Mouse (Mus musculus): ENCODE results near the gene Rarres2.
A peak's percentile ranks its signal among the peaks of the same experiment; 100 is the strongest.
"Not testable (repeated sequence)": the region's sequence is repeated elsewhere in the genome, so short reads cannot be mapped to it uniquely, and the experiment has no call there.

Rarres2 gene

DNA sequence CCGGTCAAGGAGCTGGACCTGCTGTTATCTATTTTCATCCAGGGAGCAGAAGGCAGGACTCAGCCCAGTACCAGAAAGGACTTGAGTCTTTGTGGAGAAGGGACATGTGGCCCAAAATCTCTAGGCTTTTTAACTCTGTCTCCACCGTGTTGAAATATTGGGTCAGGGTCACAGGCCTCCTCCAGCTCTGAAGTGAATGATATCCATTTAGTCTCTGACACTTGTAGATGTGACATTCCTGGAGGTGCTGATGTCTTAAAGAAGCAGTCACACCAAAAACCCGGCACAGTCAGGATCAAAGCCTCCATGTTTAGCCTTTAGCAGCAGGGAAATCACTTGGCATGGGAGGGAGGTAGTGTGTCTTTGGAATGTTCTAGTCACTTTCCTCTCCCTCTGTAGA lies 31.9 kb downstream of the Rarres2 start:
- DNase-seq (ENCODE audit: low spot score): no peak

DNA sequence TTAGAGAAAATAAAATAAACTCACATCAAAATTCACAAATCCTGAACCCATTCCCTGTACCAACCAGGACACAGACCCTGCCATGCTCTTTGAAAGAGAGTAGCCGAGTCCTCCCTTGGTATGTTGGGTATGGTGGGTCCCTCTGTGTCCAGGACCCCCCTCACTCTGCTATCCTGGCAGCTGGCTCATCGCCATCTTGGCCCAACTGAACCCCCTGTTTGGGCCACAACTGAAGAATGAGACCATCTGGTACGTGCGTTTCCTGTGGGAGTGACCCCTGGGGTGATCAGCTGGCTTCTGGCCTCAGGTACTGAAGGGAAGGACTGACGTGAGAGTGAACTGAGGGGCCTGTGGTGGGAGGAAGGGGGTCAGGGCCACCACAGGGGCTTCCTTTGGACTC lies 32.7 kb downstream of the Rarres2 start:
- no peak for DNase-seq (ENCODE audit: low spot score)

DNA sequence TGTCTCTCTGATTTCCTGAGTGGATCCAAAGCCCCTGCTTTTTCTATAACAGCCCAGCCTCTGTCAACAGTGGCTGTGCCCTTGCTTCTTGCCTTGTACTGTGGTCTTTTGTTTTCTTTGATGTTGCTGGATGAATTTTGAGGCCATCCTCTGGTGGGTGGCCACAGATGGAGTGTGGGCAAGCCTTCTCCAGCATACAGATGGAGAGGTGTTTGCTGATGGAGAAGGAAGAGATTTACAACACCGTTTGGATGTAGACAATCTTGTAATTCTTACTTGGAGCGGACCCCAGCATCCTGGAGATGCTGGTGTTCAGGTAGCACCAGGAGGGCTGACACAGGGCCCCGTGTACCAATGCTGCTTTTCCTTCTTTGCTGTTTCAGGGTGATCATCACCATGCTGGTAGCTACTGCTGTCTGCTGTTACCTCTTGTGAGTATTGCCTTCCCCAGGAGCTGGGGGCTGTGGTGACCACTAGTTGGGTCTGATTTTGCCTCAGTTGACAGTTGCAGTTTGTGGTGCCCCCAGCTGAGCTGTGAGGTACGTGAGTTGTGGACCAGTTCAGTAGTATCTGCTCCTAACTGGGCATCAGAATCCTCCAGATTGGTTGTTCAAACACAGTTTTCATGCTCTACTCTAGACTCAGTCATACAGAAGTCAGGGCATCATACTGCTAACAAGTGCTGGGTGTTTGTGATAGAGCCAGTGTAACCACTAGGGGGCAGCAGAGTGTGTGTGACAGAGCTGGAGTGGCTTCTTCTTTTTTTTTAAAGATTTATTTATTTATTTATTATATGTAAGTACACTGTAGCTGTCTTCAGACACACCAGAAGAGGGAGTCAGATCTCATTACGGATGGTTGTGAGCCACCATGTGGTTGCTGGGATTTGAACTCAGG lies 33.5 kb downstream of the Rarres2 start:
- peak; percentile 88 for DNase-seq (ENCODE audit: low spot score)

DNA sequence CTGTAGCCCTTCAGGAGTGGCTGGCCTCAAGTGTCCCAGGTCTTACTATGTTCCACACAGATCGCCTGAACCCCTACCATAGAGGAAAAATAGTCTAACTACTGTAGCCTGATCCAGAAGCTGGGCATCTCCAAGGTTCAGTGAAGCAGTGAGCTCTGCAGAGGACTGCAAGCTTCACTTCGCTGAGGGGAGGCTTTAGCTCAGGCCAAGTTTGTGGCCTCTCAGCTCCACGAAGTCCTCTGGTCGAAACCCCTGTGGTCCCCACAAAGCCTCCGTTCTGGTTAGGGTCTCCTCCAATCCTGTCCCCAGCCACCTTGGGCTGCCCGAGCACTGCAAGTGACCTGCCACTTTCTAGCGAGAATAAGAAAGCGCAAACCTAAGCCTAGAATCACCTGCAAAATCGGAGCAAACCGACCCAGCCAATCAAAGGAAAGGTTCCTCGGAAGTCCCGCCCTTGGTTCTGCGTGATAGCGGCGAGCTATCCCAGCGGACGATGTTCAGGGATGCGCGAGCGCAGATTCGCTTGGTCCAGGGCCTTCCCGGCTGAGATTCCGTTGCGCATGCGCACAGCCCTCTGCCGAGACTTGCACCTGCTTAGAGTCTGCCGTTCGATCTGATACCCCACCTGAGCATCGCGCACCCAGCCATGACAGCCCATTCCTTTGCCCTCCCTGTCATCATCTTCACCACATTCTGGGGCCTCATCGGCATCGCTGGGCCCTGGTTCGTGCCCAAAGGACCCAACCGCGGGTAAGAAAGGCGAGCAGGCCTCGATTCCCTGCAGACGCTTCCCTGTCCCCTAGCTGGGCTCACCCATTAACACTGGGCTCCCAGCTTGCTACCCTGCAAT lies 35.3 kb downstream of the Rarres2 start, which contains the start of gene Atp6v0e2:
TSS of gene Atp6v0e2 (plus strand) at position 511 of the 850 bp plus-strand sequence.
- DNase-seq (ENCODE audit: low spot score): peak; percentile 73

DNA sequence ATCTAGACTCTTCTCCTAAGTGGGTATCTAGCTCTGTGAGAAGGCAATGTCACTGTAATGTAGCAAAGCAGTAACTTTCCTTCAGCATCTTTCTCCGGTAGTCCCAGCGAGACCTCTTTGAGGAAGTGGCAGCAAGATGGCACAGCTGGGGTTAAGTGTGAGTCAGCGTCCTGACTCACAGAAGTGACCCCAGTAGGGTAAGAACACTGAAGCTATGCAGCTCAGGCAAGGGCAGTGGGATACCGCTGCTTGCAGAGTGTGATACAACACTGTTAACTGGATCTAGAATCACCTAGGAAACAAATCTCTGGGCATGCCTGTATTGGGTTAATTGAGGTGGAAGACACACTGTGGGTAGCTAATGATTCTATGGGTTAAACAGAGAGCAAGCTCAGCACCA lies 36.5 kb downstream of the Rarres2 start:
- DNase-seq (ENCODE audit: low spot score): no peak

DNA sequence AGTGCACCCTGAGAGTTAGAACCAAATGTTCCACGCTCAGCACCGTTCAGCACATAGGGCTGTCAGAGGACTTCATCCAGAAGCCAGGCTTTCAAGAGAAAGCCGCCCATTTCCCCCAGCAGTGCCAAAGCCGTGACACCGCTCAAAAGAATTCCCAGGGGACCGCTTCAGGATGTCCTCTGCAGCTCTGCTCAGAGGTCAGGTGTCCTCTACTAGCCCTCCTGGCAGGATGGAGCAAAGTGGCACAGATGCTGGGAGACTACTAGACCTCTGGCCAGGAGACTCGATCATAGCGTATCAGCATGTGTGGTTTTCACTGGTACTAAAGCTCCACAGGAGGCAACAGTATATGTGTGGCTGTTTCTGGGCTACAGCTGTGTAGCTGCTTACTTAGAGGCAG lies 37.7 kb downstream of the Rarres2 start:
- no peak for DNase-seq (ENCODE audit: low spot score)

DNA sequence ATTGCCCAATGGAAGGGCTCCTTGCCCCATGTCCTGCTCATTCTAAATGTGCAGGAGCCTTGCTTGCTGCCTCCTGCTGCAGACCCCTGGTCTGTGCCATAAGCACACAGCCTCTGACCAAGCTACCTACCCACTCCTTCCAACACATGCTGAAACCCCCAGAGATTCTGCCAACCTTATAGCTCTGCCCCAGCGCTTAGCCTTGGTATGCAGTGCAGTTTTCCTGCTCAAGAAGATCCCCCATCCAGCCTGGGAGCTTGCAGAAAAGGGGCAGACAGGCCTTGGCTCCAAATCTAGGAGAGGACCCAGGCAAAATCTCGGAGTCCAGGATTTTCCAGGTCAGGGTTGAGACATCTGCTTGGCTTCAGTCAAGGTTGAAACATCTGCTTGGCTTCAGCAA lies 39.1 kb downstream of the Rarres2 start:
- no peak for DNase-seq (ENCODE audit: low spot score)

DNA sequence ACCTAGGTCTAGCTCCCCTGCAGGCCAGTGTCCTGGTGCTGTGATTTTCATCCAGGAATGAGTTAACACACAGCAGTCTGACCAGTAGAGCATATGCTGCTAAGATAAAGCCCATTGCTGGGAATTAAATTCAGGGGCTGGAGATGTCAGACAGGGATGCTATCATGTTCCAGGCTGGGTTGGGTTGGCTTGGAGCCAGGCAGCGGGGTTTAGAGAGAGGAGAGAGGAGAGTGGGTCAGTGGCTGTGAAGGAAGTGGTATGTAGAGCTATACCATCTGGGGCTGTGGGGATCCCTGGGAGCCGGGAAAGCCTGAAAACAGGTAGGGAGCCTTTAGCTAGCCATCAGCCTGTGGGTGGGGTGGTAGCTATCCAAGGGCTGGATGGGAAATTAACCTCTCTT lies 41.7 kb downstream of the Rarres2 start:
- DNase-seq (ENCODE audit: low spot score): no peak

DNA sequence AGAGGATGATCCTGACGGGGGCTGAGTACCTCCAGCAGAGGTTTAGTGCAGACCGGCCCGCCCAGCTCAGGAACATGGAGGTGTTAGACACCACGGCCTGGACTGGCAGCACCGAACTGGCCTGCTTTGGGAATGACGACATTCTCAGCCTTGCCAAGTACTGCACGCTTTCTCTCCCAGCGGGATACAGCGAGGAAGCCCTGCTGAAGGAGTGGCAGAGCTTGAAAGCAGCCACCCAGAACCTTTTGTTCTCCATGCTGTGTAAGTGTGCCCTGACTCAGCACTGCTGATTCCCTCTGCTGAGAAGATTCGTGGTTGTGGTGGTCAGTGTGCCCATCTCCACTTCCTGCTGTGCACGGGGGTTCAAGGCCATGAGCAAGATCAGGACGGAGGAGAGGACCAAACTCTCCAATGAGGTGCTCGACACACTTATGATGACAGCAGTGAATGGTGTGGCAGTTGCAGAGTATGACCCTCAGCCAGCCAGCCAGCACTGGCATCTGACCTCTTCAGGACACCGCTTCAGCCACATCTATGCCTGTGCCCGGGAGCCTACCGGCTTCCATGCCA lies 42.6 kb downstream of the Rarres2 start:
- no peak for DNase-seq (ENCODE audit: low spot score)

DNA sequence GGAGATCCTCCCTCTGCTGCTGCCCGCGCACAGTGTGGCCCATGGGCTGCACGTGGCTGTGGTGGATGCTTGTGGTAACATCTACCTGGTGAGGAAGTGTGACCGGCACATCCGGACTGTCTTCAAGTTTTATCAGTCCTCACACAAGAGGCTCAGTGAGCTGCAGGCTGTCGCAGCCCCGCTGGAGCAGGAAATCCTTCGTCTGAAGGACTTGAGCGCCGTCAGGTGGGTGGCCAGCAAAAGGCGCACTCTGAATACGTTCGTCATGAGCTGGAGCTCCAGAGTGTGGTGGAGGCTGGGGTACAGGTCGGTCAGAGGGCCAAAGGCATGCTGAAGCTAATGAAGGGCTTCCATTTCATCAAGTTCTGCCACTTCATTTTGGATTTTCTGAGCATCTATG lies 43.3 kb downstream of the Rarres2 start:
- no peak for DNase-seq (ENCODE audit: low spot score)

DNA sequence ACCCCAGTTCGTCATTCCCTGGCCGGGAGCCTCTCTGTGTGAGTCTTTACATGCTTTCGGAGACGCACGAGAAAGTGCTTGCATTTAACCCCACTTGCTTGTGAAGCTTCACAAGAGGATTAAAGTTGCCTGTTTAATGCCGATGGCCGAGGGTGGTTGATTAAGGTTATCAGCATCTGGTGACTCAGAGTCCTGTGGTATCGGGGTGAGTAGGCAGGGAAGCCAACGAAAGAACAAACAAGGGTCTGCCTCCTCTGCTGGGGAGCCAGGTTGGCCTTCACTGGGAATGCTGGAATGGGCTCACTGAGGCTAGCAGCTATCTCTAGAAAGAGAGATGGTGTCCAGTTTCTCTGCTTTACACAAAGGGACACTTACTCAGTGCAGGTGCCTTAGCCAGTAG lies 44.7 kb downstream of the Rarres2 start:
- DNase-seq (ENCODE audit: low spot score): no peak

DNA sequence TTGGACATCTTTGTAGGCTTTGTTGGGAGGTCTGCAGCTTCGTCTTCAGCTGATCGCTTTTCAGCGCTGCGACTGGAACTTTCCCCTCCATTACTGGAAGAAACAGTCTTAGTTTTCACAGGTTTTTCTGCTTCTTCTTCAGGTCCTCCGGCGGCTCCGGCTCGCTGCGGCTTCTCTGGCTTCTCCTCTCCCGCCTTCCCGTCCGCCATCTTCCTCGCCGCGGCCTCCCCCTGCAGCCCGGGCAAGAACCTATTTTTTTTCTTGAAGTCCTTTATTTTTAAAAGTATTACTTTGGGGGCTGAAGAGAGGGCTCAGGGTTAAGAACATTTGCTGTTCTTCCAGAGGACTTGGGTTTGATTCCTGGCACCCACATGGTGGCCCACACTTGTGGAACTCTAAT lies 47.7 kb downstream of the Rarres2 start:
- DNase-seq (ENCODE audit: low spot score): not testable (repeated sequence)

Data from layer of hippocampus, adult 9-10 months (tissue).